Mouse (Mus musculus) hindbrain, embryonic 13.5 days (tissue): Measurements from ENCODE around the gene Ms4a8a. TPM values are rescaled to one million over a fixed set of nuclear protein-coding genes. Genes with fewer than 3 reads are reported as not detected.

ENCODE experiments used
- ATAC-seq: fragments of 200-750 bp; cut with Nextera tagmentation; 2 replicates; pipeline ENCODE4 v1.8.0; 2017; ENCODE audit warnings: moderate TSS enrichment; ENCODE audit not compliant: low FRiP score
- H3K27ac ChIP-seq: fragments of 300-500 bp; sonication (generic); 2 replicates; pipeline ENCODE4 v1.5.1; 2015; ENCODE audit warnings: inconsistent platforms, mild to moderate bottlenecking, moderate library complexity
- H3K27me3 ChIP-seq: fragments of 300-500 bp; sonication (generic); 2 replicates; pipeline ENCODE4 v1.6.1; 2015; ENCODE audit warnings: mild to moderate bottlenecking, inconsistent platforms
- H3K36me3 ChIP-seq: fragments of 300-500 bp; sonication (generic); 2 replicates; pipeline ENCODE4 v1.6.1; 2015; ENCODE audit warnings: mild to moderate bottlenecking, inconsistent platforms
- H3K4me1 ChIP-seq: fragments of 300-500 bp; sonication (generic); replicated peaks from 2 replicates; pipeline ENCODE4 v1.6.1; 2015; ENCODE audit warnings: inconsistent platforms
- H3K4me2 ChIP-seq: fragments of 300-500 bp; sonication (generic); 2 replicates; pipeline ENCODE4 v1.6.1; 2015; ENCODE audit warnings: inconsistent platforms, mild to moderate bottlenecking, moderate library complexity
- H3K4me3 ChIP-seq: fragments of 300-500 bp; sonication (generic); 2 replicates; pipeline ENCODE4 v1.5.1; 2015; ENCODE audit warnings: mild to moderate bottlenecking, inconsistent platforms
- H3K9ac ChIP-seq: fragments of 300-500 bp; sonication (generic); 2 replicates; pipeline ENCODE4 v1.6.1; 2015; ENCODE audit warnings: mild to moderate bottlenecking, inconsistent platforms
- H3K9me3 ChIP-seq: fragments of 300-500 bp; sonication (generic); 2 replicates; pipeline ENCODE4 v1.6.1; 2016; ENCODE audit warnings: inconsistent platforms
- WGBS: fragments of 180-500 bp; shearing (Covaris S2); methylation state at CpG from one replicate; pipeline ENCODE4 v1.1.7; 2015; 5-methylcytosine and 5-hydroxymethylcytosine counted together
- polyA plus RNA-seq: library from polyadenylated mRNA; unstranded; fragments of >200 nt; fragmentation: Nextera tagmentation; extraction: Ambion mirVana; gene quantifications from 2 replicates; pipeline ENCODE4 v1.2.1, GENCODE M21; 2015

Gene Ms4a8a
- polyA plus RNA-seq, 1 experiment from 2014 or later = not detected

DNA sequence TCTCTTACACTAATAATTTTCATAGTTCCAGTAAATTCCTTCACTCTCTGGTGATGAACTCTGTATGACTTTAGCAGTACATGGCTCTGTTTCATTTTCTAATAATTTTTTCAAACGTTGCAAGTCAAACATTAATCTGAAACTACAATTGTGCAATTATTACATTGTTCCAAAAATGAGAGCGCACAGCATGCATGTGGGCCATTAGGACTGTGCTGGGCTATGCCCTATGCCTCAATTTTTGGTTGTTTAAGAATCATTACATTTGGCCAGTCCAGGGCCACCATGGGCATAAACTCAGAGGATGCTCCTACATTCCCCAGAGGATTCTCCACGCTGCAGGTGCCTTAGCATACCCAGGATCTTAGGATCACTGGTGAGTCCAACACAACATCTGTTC, 27.6 kb downstream of the Ms4a8a start:
- 72% methylated on average over 3 of the region's 3 CpGs for WGBS
- H3K9me3 ChIP-seq = no peaks in the 10 kb centered on the region
- H3K9ac ChIP-seq = no peak overlapping the region
- no peaks in the 10 kb centered on the region for H3K4me1 ChIP-seq
- no peaks in the 10 kb centered on the region for H3K36me3 ChIP-seq
- no peaks in the 10 kb centered on the region for H3K27me3 ChIP-seq
- ATAC-seq = no peak
- H3K27ac ChIP-seq = no peak overlapping the region
- H3K4me2 ChIP-seq = no peak overlapping the region
- no peak overlapping the region for H3K4me3 ChIP-seq

DNA sequence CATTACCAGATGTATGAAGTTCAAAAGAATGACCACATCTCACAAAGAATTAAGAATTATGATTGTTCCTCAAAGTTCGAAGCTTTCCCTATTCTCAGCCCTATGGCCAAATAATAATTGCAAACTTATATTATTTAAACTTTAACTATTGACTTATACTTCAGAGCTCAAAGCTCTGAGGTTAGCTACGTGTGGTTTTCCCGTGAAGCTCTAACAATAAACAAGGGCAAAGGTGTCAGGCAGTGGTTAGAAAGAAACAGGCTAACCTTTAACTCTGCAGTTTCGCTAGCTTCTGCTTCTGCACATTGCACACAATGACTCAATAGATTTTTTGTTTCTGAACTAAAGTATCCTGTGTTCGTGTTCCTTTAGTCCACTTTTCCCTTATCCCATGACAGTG, 28.0 kb downstream of the Ms4a8a start:
- H3K9me3 ChIP-seq = no peaks in the 10 kb centered on the region
- no peaks in the 10 kb centered on the region for H3K27me3 ChIP-seq
- WGBS = 69% methylated on average over 5 of the region's 5 CpGs
- no peaks in the 10 kb centered on the region for H3K36me3 ChIP-seq
- no peak overlapping the region for H3K27ac ChIP-seq
- no peak for ATAC-seq
- H3K4me1 ChIP-seq = no peaks in the 10 kb centered on the region
- H3K4me3 ChIP-seq = no peak overlapping the region
- H3K4me2 ChIP-seq = no peak overlapping the region
- H3K9ac ChIP-seq = no peak overlapping the region

DNA sequence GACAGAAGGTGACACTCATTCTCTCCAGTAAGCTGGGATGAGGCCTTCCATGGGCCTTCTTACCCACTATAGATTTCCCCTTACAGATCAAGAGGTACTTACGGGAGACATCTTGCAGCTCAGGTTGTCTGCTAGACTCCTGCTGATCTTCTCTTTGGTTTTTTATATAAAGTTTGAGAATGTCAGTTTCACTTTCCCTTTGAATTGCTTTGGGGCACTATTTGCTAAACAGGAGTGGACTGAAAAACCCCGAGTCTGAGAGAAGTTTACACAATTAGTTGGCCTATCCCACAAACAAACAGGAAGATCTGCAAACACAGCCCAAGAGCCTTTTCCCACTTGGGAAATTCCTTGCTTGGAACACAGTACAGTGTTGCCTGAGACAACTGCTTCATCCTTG, 30.6 kb downstream of the Ms4a8a start:
- Histone ChIP-seq H3K27me3 (no peaks in the 10 kb centered on the region), H3K4me3 (no peak overlapping the region), H3K36me3 (no peaks in the 10 kb centered on the region), H3K27ac (no peak overlapping the region), H3K9me3 (no peaks in the 10 kb centered on the region), H3K9ac (no peak overlapping the region), H3K4me2 (no peak overlapping the region), H3K4me1 (no peaks in the 10 kb centered on the region)
- 80% methylated on average over 2 of the region's 2 CpGs for WGBS
- no peak for ATAC-seq

DNA sequence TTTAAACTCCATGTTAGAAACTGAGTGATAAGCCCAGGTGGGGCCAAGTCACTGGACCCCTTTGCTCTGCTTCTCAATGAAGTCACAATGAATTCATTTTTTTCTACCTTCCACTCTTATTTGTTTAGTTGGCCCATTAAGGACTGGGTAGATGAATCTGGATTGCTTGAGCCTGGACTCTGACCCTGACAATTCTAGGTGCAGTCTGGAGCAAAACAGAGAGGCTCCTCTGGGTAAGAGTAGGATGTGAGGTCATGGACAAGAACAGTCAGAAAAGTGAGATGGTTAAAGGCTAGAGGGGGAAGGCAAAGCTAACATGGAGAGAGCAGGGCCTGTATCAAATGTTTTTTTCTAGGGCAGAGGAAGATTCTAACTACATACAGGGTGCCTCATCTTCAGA, 31.5 kb downstream of the Ms4a8a start:
- no peak for ATAC-seq
- no peaks in the 10 kb centered on the region for H3K27me3 ChIP-seq
- no peaks in the 10 kb centered on the region for H3K36me3 ChIP-seq
- H3K4me3 ChIP-seq = no peak overlapping the region
- H3K9ac ChIP-seq = no peak overlapping the region
- H3K9me3 ChIP-seq = no peaks in the 10 kb centered on the region
- no peak overlapping the region for H3K4me2 ChIP-seq
- no peaks in the 10 kb centered on the region for H3K4me1 ChIP-seq
- no peak overlapping the region for H3K27ac ChIP-seq

DNA sequence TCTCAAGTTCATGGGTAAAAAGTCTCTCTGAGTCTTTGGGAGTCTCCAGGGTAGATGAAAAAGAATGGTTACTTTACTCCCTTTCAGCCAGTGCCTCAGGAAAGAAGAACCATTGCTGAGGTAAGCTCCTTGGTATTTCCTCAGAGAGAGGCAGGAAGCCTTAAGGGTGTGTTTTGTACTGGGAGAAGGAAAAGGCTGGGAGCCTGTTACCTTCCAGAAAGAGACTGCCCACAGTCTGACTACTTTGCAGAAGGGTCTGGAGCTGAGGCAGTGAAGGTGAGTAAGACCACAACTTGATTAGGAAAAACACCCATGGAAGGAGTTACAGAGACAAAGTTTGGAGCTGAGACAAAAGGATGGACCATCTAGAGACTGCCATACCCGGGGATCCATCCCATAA, 32.4 kb downstream of the Ms4a8a start:
- Histone ChIP-seq H3K9me3 (no peaks in the 10 kb centered on the region), H3K27me3 (no peaks in the 10 kb centered on the region), H3K4me3 (no peak overlapping the region), H3K36me3 (no peaks in the 10 kb centered on the region), H3K4me1 (no peaks in the 10 kb centered on the region), H3K4me2 (no peak overlapping the region), H3K27ac (no peak overlapping the region), H3K9ac (no peak overlapping the region)
- 59% methylated on average over 1 of the region's 1 CpGs for WGBS
- ATAC-seq = no peak

DNA sequence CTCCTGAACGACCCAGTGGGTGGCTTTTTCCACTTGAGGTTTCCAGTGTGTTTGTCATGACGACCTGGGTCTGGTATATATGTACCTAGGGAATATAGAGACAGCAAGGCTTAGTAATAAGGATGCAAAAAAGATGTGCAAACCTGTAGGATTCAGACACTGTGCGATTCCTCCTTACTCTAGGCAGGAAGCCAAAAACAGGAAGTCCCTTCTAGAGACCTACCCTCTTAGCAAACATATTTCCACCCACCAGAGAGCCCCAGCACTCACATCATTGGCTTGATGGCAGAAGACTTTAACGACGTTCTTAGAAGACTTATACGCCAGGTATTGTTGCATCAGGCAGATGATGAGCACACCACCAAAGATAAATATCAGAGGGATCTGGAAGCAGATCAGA, 32.9 kb downstream of the Ms4a8a start:
- no peaks in the 10 kb centered on the region for H3K36me3 ChIP-seq
- no peaks in the 10 kb centered on the region for H3K27me3 ChIP-seq
- no peaks in the 10 kb centered on the region for H3K4me1 ChIP-seq
- H3K27ac ChIP-seq = no peak overlapping the region
- no peaks in the 10 kb centered on the region for H3K9me3 ChIP-seq
- ATAC-seq = no peak
- no peak overlapping the region for H3K4me2 ChIP-seq
- WGBS = 81% methylated on average over 6 of the region's 6 CpGs
- H3K4me3 ChIP-seq = no peak overlapping the region
- no peak overlapping the region for H3K9ac ChIP-seq

DNA sequence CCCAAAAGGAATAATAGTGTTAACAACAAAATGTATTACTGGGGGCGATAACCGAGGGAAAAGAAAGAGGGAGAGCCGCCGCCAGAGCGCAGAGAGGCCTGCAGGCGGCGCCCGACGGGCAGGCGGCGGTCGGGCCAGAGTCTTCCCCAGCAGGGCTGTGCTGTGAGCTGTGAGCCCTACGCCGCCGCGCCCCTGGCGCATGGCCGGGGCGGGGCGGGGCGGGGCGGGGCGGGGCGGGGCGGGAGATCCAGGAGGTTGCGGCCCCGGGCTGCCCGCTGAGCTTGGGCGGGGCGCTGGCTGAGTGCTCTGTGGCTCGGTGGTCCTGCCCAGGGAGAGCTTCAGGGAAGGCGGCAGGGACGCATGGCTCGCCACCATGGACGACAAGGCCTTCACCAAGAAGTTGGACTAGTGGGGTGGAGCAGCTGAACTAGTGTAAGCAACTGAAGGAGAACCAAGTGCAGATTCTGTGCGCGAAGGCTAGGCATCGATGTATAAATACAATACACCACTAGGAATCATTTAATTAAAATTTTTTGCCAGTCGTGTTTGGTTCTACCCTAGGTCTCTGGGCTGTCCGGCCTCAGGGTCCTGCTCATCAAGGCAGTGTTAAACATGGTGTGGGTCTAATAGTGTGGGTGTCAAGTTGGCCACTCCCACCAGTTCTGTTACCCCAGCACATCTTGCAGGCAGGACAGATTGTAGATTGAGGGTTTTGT, 35.7 kb downstream of the Ms4a8a start:
- H3K4me3 ChIP-seq = peak overlapping the region; percentile 39
- WGBS = 7% methylated on average over 36 of the region's 40 CpGs
- no peaks in the 10 kb centered on the region for H3K4me1 ChIP-seq
- peak overlapping the region; percentile 54 for H3K4me2 ChIP-seq
- H3K36me3 ChIP-seq = no peaks in the 10 kb centered on the region
- H3K27ac ChIP-seq = no peak overlapping the region
- H3K9me3 ChIP-seq = no peaks in the 10 kb centered on the region
- H3K9ac ChIP-seq = peak overlapping the region; percentile 46
- peak; percentile 98 for ATAC-seq
- H3K27me3 ChIP-seq = no peaks in the 10 kb centered on the region

DNA sequence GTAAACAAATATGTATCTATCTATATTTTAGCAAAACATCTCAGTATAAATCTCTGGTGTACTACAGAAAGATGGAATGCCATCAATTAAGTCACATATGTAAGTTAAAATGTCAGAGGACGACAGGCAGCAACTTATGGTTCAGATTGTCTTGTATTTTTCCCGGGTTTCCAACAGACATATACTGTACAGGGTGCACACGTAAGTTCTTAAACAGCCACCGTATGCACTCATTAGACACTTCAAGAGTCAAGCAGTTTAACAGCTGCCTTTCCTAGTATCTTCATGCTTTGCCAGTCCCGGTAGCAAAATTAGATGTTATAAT, 36.3 kb downstream of the Ms4a8a start:
- H3K9me3 ChIP-seq = no peaks in the 10 kb centered on the region
- H3K4me1 ChIP-seq = no peaks in the 10 kb centered on the region
- H3K27me3 ChIP-seq = no peaks in the 10 kb centered on the region
- H3K27ac ChIP-seq = no peak overlapping the region
- H3K4me2 ChIP-seq = peak overlapping the region; percentile 54
- ATAC-seq = peak; percentile 84
- H3K9ac ChIP-seq = peak overlapping the region; percentile 46
- H3K4me3 ChIP-seq = peak overlapping the region; percentile 39
- H3K36me3 ChIP-seq = no peaks in the 10 kb centered on the region
- WGBS = 30% methylated on average over 5 of the region's 5 CpGs

DNA sequence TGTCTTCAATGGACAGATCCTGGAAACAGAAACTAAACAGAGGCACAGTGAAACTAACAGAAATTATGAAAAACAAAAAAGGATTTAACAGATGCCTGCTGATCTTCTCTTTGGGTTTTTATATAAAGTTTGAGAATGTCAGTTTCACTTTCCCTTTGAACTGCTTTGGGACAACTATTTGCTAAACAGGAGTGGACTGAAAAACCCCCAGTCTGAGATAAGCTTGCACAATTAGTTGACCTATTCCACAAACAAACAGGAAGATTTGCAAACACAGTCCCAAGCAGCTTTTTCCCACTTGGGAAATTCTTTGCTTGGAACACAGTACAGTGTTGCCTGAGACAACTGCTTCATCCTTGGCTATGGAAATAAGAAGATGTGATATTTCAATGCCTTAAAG, 43.3 kb downstream of the Ms4a8a start:
- H3K4me1 ChIP-seq = no peaks in the 10 kb centered on the region
- H3K36me3 ChIP-seq = no peaks in the 10 kb centered on the region
- no peak for ATAC-seq

DNA sequence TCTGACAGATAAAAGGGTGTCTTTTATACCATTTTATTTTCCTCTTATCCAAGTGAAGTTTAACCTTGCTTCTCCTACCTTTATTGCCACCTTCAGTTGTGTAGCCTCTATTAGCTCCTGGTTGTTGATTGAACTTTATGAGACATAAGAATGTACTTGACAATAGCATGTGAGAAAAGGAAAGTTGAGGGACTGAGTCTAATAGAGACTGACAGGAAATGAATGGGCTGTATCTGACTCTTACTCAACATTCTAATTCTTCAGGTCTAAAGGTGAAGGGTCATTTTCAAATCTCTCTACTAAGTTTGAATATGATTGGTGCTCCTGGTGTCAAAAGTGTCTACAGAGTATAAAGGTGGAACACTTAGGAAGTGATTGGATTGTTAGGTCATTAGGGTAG, 58.5 kb downstream of the Ms4a8a start:
- H3K4me1 ChIP-seq = no peaks in the 10 kb centered on the region
- no peak overlapping the region for H3K9ac ChIP-seq
- no peak overlapping the region for H3K4me3 ChIP-seq
- no peaks in the 10 kb centered on the region for H3K36me3 ChIP-seq
- H3K4me2 ChIP-seq = no peak overlapping the region
- ATAC-seq = no peak
- H3K9me3 ChIP-seq = no peaks in the 10 kb centered on the region
- no peaks in the 10 kb centered on the region for H3K27me3 ChIP-seq
- no peak overlapping the region for H3K27ac ChIP-seq

More for the DNA sequence above, 43.3 kb downstream of the Ms4a8a start:
- no peak overlapping the region for H3K4me2 ChIP-seq
- no peaks in the 10 kb centered on the region for H3K9me3 ChIP-seq
- no peaks in the 10 kb centered on the region for H3K27me3 ChIP-seq
- H3K4me3 ChIP-seq = no peak overlapping the region
- H3K27ac ChIP-seq = no peak overlapping the region
- H3K9ac ChIP-seq = no peak overlapping the region

DNA sequence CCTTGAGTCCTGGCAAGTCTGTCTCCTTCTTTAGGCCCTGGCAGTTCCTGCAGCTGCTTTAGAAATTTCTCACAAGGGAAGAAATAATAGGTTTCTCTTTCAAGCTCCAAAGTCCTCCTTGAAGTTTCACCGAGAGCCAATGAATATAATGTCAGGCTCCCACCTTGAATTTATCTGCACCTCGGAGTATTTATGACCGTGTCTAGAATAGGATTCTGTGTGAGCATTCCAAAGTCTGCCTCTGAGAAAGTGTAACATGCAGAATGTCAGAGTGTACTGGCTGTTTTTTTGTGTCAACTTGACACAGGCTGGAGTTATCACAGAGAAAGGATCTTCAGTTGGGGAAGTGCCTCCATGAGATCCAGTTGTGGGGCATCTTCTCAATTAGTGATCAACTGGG, 63.0 kb downstream of the Ms4a8a start, which contains the start of gene Ms4a18:
TSS of gene Ms4a18 (minus strand) at position 141 of the 400 bp plus-strand sequence.
- H3K9me3 ChIP-seq = no peaks in the 10 kb centered on the region
- H3K36me3 ChIP-seq = no peaks in the 10 kb centered on the region
- no peaks in the 10 kb centered on the region for H3K4me1 ChIP-seq
- no peak within 1 kb of the TSS for H3K27ac ChIP-seq
- no peak within 1 kb of the TSS for H3K4me2 ChIP-seq
- ATAC-seq = no peak
- 93% methylated on average over 3 of the region's 3 CpGs for WGBS
- H3K27me3 ChIP-seq = no peaks in the 10 kb centered on the region
- no peak within 1 kb of the TSS for H3K9ac ChIP-seq
- H3K4me3 ChIP-seq = no peak within 1 kb of the TSS
